Mouse (Mus musculus) limb, embryonic 14.5 days (tissue): ENCODE measurements around the gene Adrb1. TPM values are rescaled to one million over a fixed set of nuclear protein-coding genes. Genes with fewer than 3 reads are reported as not detected.
"Not testable (repeated sequence)": the region's sequence is repeated elsewhere in the genome, so short reads cannot be mapped to it uniquely, and the experiment has no call there.

Experiments
- ATAC-seq: fragments of 200-750 bp; cut with Nextera tagmentation; 2 replicates; pipeline ENCODE4 v1.8.0; 2017; ENCODE audit warnings: low read depth, moderate number of reproducible peaks, moderate TSS enrichment; ENCODE audit not compliant: low FRiP score
- DNase-seq: peaks from one replicate; pipeline ENCODE4 v3.0.0-alpha.2; 2015; ENCODE audit warnings: low spot score
- H3K27ac ChIP-seq: fragments of 300-500 bp; sonication (generic); replicated peaks from 2 replicates; pipeline ENCODE4 v1.5.1; 2014; ENCODE audit warnings: low read depth, mild to moderate bottlenecking, low read length, moderate library complexity, mixed read lengths
- H3K27me3 ChIP-seq: fragments of 300-500 bp; sonication (generic); 2 replicates; pipeline ENCODE4 v1.6.1; 2014; ENCODE audit warnings: low read length, mixed read lengths; ENCODE audit not compliant: control insufficient read depth, insufficient read depth
- H3K36me3 ChIP-seq: fragments of 300-500 bp; sonication (generic); 2 replicates; pipeline ENCODE4 v1.6.1; 2014; ENCODE audit warnings: mild to moderate bottlenecking, low read length, moderate library complexity, mixed read lengths; ENCODE audit not compliant: control insufficient read depth, insufficient read depth
- H3K4me1 ChIP-seq: fragments of 300-500 bp; sonication (generic); 2 replicates; pipeline ENCODE4 v1.6.1; 2014; ENCODE audit warnings: antibody characterized with exemption, low read length, mixed read lengths; ENCODE audit not compliant: control insufficient read depth, insufficient read depth
- H3K4me2 ChIP-seq: fragments of 300-500 bp; sonication (generic); replicated peaks from 2 replicates; pipeline ENCODE4 v1.6.1; 2014; ENCODE audit warnings: low read depth, mild to moderate bottlenecking, low read length, moderate library complexity; ENCODE audit not compliant: severe bottlenecking
- H3K4me3 ChIP-seq: fragments of 300-500 bp; sonication (generic); replicated peaks from 2 replicates; pipeline ENCODE4 v1.5.1; 2014; ENCODE audit warnings: low read length
- H3K9ac ChIP-seq: fragments of 300-500 bp; sonication (generic); 2 replicates; pipeline ENCODE4 v1.6.1; 2014; ENCODE audit warnings: mild to moderate bottlenecking, low read depth, low read length, moderate library complexity; ENCODE audit not compliant: severe bottlenecking
- H3K9me3 ChIP-seq: fragments of 300-500 bp; sonication (generic); 2 replicates; pipeline ENCODE4 v1.6.1; 2016; ENCODE audit warnings: low read length; ENCODE audit not compliant: control insufficient read depth
- POLR2A ChIP-seq: fragments of 200-500 bp; IDR thresholded peaks from 2 replicates; pipeline ENCODE4 v1.8.0; 2012; ENCODE audit warnings: inconsistent platforms, mild to moderate bottlenecking, moderate library complexity, borderline replicate concordance; ENCODE audit not compliant: insufficient read depth, insufficient read length; ENCODE audit errors: extremely low read depth
- WGBS: fragments of 180-500 bp; shearing (Covaris S2); extraction: QIAGEN DNeasy Blood & Tissue Kit; methylation state at CpG from one replicate; pipeline ENCODE4 v1.1.7; 2014; 5-methylcytosine and 5-hydroxymethylcytosine counted together
- polyA plus RNA-seq, 2 experiments: library from polyadenylated mRNA; depleted of rRNA in 1 of 2; stranded (reverse) in 1 of 2; unstranded in 1 of 2; fragments of >200 nt; fragmentation: Nextera tagmentation in 1 of 2; extraction: Ambion mirVana in 1 of 2; gene quantifications; 2 replicates each; pipeline versions ENCODE4 v1.2.1 to v1.2.3; 2012 to 2014

Gene Adrb1
- polyA plus RNA-seq, 2 experiments: 1.3 to 1.7 TPM

- WGBS: 17% methylated on average over 16 of the region's 16 CpGs
- Histone ChIP-seq H3K4me2 (peak overlapping the region; percentile 9; the same call in 1 of the 2 replicates), H3K4me3 (no peak overlapping the region), H3K27me3 (peaks cover 17% of the 10 kb centered on the region; the same call in 1 of the 2 replicates), H3K9me3 (no peaks in the 10 kb centered on the region), H3K4me1 (peaks cover 12% of the 10 kb centered on the region; the same call in 1 of the 2 replicates), H3K27ac (no peak overlapping the region), H3K9ac (no peak overlapping the region), H3K36me3 (no peaks in the 10 kb centered on the region)
- TF ChIP-seq POLR2A: no peak
- DNase-seq (peak; percentile 72), ATAC-seq (0 out of 2 replicates have a peak, but pooled peaks have one; percentile 54)
These were observed 54.9 kb downstream of the Adrb1 start for GRCm38 (mm10) chr19:56776719-56777382.

- Histone ChIP-seq H3K27me3 (peaks cover 17% of the 10 kb centered on the region; the same call in 1 of the 2 replicates), H3K4me1 (peaks cover 12% of the 10 kb centered on the region; the same call in 1 of the 2 replicates)
- not testable (repeated sequence) for DNase-seq, H3K4me2 ChIP-seq, ATAC-seq, H3K36me3 ChIP-seq, H3K9ac ChIP-seq, H3K9me3 ChIP-seq, H3K27ac ChIP-seq, H3K4me3 ChIP-seq
- WGBS: 87% methylated on average over 7 of the region's 7 CpGs
These were observed 56.5 kb downstream of the Adrb1 start for GRCm38 (mm10) chr19:56778532-56778931.

Other genes starting within 250 kb of the Adrb1 start
- 12.2 and 14.7 TPM in 2 replicates for gene Dclre1a, start 174.0 kb upstream of the Adrb1 start, polyA plus RNA-seq (2012; rRNA removed)
- gene Dclre1a, start 174.0 kb upstream of the Adrb1 start, polyA plus RNA-seq (2014; fragmentation: Nextera tagmentation; extraction: Ambion mirVana): 19.7 and 22.6 TPM in 2 replicates
- gene Nhlrc2, start 173.9 kb upstream of the Adrb1 start, polyA plus RNA-seq (2012; rRNA removed): 14.0 and 15.0 TPM in 2 replicates
- 14.8 and 15.3 TPM in 2 replicates for gene Nhlrc2, start 173.9 kb upstream of the Adrb1 start, polyA plus RNA-seq (2014; fragmentation: Nextera tagmentation; extraction: Ambion mirVana)
- gene Ccdc186, start 100.0 kb downstream of the Adrb1 start, polyA plus RNA-seq (2012; rRNA removed): 15.4 and 16.0 TPM in 2 replicates
- 23.4 and 24.0 TPM in 2 replicates for gene Ccdc186, start 100.0 kb downstream of the Adrb1 start, polyA plus RNA-seq (2014; fragmentation: Nextera tagmentation; extraction: Ambion mirVana)
- gene Tdrd1, start 104.0 kb downstream of the Adrb1 start, polyA plus RNA-seq (2012; rRNA removed): 2.6 and 3.3 TPM in 2 replicates
- 2.2 and 3.9 TPM in 2 replicates for gene Tdrd1, start 104.0 kb downstream of the Adrb1 start, polyA plus RNA-seq (2014; fragmentation: Nextera tagmentation; extraction: Ambion mirVana)
- gene Vwa2, start 152.1 kb downstream of the Adrb1 start, polyA plus RNA-seq (2012; rRNA removed): 5.9 and 6.4 TPM in 2 replicates
- 4.3 and 5.6 TPM in 2 replicates for gene Vwa2, start 152.1 kb downstream of the Adrb1 start, polyA plus RNA-seq (2014; fragmentation: Nextera tagmentation; extraction: Ambion mirVana)